20 mouse cellular contexts compared by ENCODE assay signal in genomic region chr10:108532283-108532682, GRCm38 (mm10).
DNase-seq lines count a peak whose midpoint lies in the region; ATAC-seq and TF ChIP-seq lines count a peak whose summit lies in the region.
"Had no signal": no experiment of that assay in that cellular context is flagged by ENCODE, and none has a peak within 500 bp of the region (broad histone marks: within the 10 kb centered on the region; RNA-seq: fewer than 3 reads in every experiment).

No protein-coding gene starts in this region.

- no peak for TF ChIP-seq CTCF in left cerebral cortex, adult 2 months (IDR thresholded peaks at IDR 0.05)

- H3K4me1 ChIP-seq in hindbrain, embryonic 13.5 days (replicated peaks): peaks cover 6% of the 10 kb centered on the region; the same call in 1 of the 2 replicates
- H3K4me1 ChIP-seq in hindbrain, embryonic 10.5 days (replicated peaks): peaks cover 10% of the 10 kb centered on the region; the same call in 1 of the 2 replicates
- H3K4me1 ChIP-seq in midbrain, embryonic 11.5 days (ENCODE audit: control insufficient read depth, insufficient read depth, low read length): peaks cover 4% of the 10 kb centered on the region
- H3K4me1 ChIP-seq in midbrain, embryonic 13.5 days (replicated peaks): peaks cover 8% of the 10 kb centered on the region; the same call in 1 of the 2 replicates
- H3K4me1 ChIP-seq: embryonic facial prominence, embryonic 12.5 days; liver, embryonic 13.5 days; neural tube, embryonic 15.5 days had no signal

- H3K9ac ChIP-seq in hindbrain, embryonic 13.5 days: no peak overlapping the region
- no peak overlapping the region for H3K9ac ChIP-seq in midbrain, embryonic 11.5 days (ENCODE audit: low read length)
- no peak overlapping the region for H3K9ac ChIP-seq in midbrain, embryonic 13.5 days (replicated peaks)
- H3K9ac ChIP-seq: embryonic facial prominence, embryonic 12.5 days; heart, embryonic 15.5 days; liver, embryonic 13.5 days; neural tube, embryonic 15.5 days had no signal

- H3K9me3 ChIP-seq in hindbrain, embryonic 13.5 days: no peaks in the 10 kb centered on the region
- no peaks in the 10 kb centered on the region for H3K9me3 ChIP-seq in hindbrain, embryonic 10.5 days
- H3K9me3 ChIP-seq in midbrain, embryonic 11.5 days (ENCODE audit: control insufficient read depth, low read length): no peaks in the 10 kb centered on the region
- H3K9me3 ChIP-seq in midbrain, embryonic 13.5 days: no peaks in the 10 kb centered on the region
- H3K9me3 ChIP-seq: embryonic facial prominence, embryonic 12.5 days; heart, embryonic 15.5 days; liver, embryonic 13.5 days; midbrain, embryonic 10.5 days; neural tube, embryonic 15.5 days had no signal

- no peak for ATAC-seq in hindbrain, embryonic 13.5 days (ENCODE audit: low FRiP score)
- no peak for ATAC-seq in midbrain, embryonic 11.5 days (ENCODE audit: low FRiP score)
- ATAC-seq in midbrain, embryonic 13.5 days: no peak
- ATAC-seq: forebrain, embryonic 14.5 days had no signal

- peak overlapping the region; percentile 62; the same call in 1 of the 2 replicates for H3K27ac ChIP-seq in hindbrain, embryonic 13.5 days
- H3K27ac ChIP-seq in hindbrain, embryonic 10.5 days: no peak overlapping the region
- peak overlapping the region; percentile 47 for H3K27ac ChIP-seq in left cerebral cortex, adult 2 months
- H3K27ac ChIP-seq in midbrain, embryonic 11.5 days (ENCODE audit: low read depth, low read length): no peak overlapping the region
- no peak overlapping the region for H3K27ac ChIP-seq in midbrain, embryonic 13.5 days
- H3K27ac ChIP-seq: embryonic facial prominence, embryonic 12.5 days; heart, embryonic 15.5 days; liver, embryonic 13.5 days; neural tube, embryonic 15.5 days had no signal

- intact Hi-C loops in left cerebral cortex, adult 2 months (cut with DNase I): no loop called here

- H3K4me2 ChIP-seq in hindbrain, embryonic 13.5 days: no peak overlapping the region
- no peak overlapping the region for H3K4me2 ChIP-seq in midbrain, embryonic 11.5 days
- no peak overlapping the region for H3K4me2 ChIP-seq in midbrain, embryonic 13.5 days (replicated peaks)
- H3K4me2 ChIP-seq: embryonic facial prominence, embryonic 12.5 days; heart, embryonic 15.5 days; liver, embryonic 13.5 days; neural tube, embryonic 15.5 days had no signal

- no peaks in the 10 kb centered on the region for H3K36me3 ChIP-seq in hindbrain, embryonic 13.5 days
- no peaks in the 10 kb centered on the region for H3K36me3 ChIP-seq in hindbrain, embryonic 10.5 days
- no peaks in the 10 kb centered on the region for H3K36me3 ChIP-seq in midbrain, embryonic 11.5 days (ENCODE audit: control insufficient read depth, insufficient read depth, low read length)
- H3K36me3 ChIP-seq in midbrain, embryonic 13.5 days: no peaks in the 10 kb centered on the region
- H3K36me3 ChIP-seq: embryonic facial prominence, embryonic 12.5 days; heart, embryonic 15.5 days; liver, embryonic 13.5 days; midbrain, embryonic 10.5 days; neural tube, embryonic 15.5 days had no signal

- H3K27me3 ChIP-seq in hindbrain, embryonic 13.5 days: no peaks in the 10 kb centered on the region
- H3K27me3 ChIP-seq in hindbrain, embryonic 10.5 days (ENCODE audit: insufficient read depth, poor library complexity, severe bottlenecking): no peaks in the 10 kb centered on the region
- H3K27me3 ChIP-seq in midbrain, embryonic 11.5 days (ENCODE audit: control insufficient read depth, insufficient read depth, low read length): no peaks in the 10 kb centered on the region
- no peaks in the 10 kb centered on the region for H3K27me3 ChIP-seq in midbrain, embryonic 13.5 days
- H3K27me3 ChIP-seq: embryonic facial prominence, embryonic 12.5 days; heart, embryonic 15.5 days; liver, embryonic 13.5 days; neural tube, embryonic 15.5 days had no signal

- no peak overlapping the region for H3K4me3 ChIP-seq in hindbrain, embryonic 13.5 days
- H3K4me3 ChIP-seq in hindbrain, embryonic 10.5 days: no peak overlapping the region
- H3K4me3 ChIP-seq in left cerebral cortex, adult 2 months: no peak overlapping the region
- H3K4me3 ChIP-seq in midbrain, embryonic 11.5 days (ENCODE audit: low read depth, low read length): no peak overlapping the region
- H3K4me3 ChIP-seq in midbrain, embryonic 13.5 days (replicated peaks): no peak overlapping the region
- H3K4me3 ChIP-seq: embryonic facial prominence, embryonic 12.5 days; heart, embryonic 15.5 days; liver, embryonic 13.5 days; midbrain, embryonic 10.5 days; neural tube, embryonic 15.5 days had no signal

- 74% methylated on average over 9 of the region's 9 CpGs for WGBS in hindbrain, embryonic 13.5 days
- 86% methylated on average over 9 of the region's 9 CpGs for WGBS in hindbrain, embryonic 10.5 days
- WGBS in midbrain, embryonic 11.5 days: 80% methylated on average over 9 of the region's 9 CpGs
- WGBS in midbrain, embryonic 13.5 days: 74% methylated on average over 9 of the region's 9 CpGs

- no peak for DNase-seq in hindbrain, embryonic 10.5 days (ENCODE audit: low spot score)
- no peak for DNase-seq in left cerebral cortex, adult 2 months (ENCODE audit: extremely low spot score in 1 of 2, low spot score in 2 of 2)
- no peak for DNase-seq in left cerebral cortex, adult 9 months (ENCODE audit: low spot score in 2 of 2)
- peak; percentile 75 for DNase-seq in midbrain, embryonic 11.5 days (ENCODE audit: low spot score, missing footprints)
- no peak for DNase-seq in spleen, adult 12 weeks (ENCODE audit: low spot score)
- DNase-seq: adrenal gland, adult 2 months; cerebellum, adult 11-12 months; cerebellum, postnatal 10 days; heart, postnatal 4 days; kidney, adult 18-20 months; kidney, postnatal 25 days; liver, embryonic 13.5 days; spleen, adult 18-20 months had no signal

Comparison
In these comparisons a context has a peak if more than half of its experiments do, and no peak if none do; other contexts are left out.
1. H3K27ac ChIP-seq: peak in hindbrain, embryonic 13.5 days (single experiment) and left cerebral cortex, adult 2 months (single experiment); none in hindbrain, embryonic 10.5 days (single experiment), midbrain, embryonic 11.5 days (single experiment) and midbrain, embryonic 13.5 days (single experiment).